10 mouse cellular contexts compared by ENCODE assay signal in the genomic region with DNA sequence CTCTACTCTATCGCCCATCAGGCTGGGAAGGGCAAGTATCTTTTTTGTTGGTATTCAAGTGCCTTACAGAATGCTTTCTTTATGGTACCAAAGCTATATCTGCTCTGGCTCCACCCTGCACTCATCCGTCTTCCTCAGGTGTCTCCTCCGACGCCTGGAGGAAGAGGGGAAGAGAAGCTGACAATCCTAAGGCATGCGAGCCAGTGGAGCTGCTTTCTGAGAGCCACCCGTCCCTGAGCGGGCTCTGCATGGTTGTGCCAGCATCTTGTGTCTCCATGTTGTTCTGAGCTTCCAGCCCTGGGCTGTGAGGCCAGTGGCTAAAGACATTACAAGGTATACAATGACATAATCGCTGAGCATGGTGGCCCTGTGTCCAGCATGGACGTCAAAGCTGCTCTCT.
A peak's percentile ranks its signal among the peaks of the same experiment; 100 is the strongest.
DNase-seq lines count a peak whose midpoint lies in the region; ATAC-seq and TF ChIP-seq lines count a peak whose summit lies in the region.
"Had no signal": no experiment of that assay in that cellular context is flagged by ENCODE, and none has a peak within 500 bp of the region (broad histone marks: within the 10 kb centered on the region; RNA-seq: fewer than 3 reads in every experiment).

No protein-coding gene starts in this region.

- H3K9me3 ChIP-seq in hindbrain, embryonic 10.5 days, result no peaks in the 10 kb centered on the region
- no peaks in the 10 kb centered on the region for H3K9me3 ChIP-seq in hindbrain, embryonic 14.5 days (ENCODE audit: control insufficient read depth, low read length)
- no peaks in the 10 kb centered on the region for H3K9me3 ChIP-seq in midbrain, postnatal 0 days (ENCODE audit: low read length)
- H3K9me3 ChIP-seq in midbrain, embryonic 14.5 days (ENCODE audit: control insufficient read depth, low read length), result no peaks in the 10 kb centered on the region
- no peaks in the 10 kb centered on the region for H3K9me3 ChIP-seq in forebrain, embryonic 16.5 days (ENCODE audit: control insufficient read depth, low read length)
- H3K9me3 ChIP-seq in kidney, embryonic 15.5 days (replicated peaks), result no peaks in the 10 kb centered on the region

- H3K36me3 ChIP-seq in hindbrain, embryonic 10.5 days, result peaks cover 26% of the 10 kb centered on the region
- peaks cover 7% of the 10 kb centered on the region; the same call in 1 of the 2 replicates for H3K36me3 ChIP-seq in hindbrain, embryonic 14.5 days (replicated peaks; ENCODE audit: control insufficient read depth, insufficient read depth)
- H3K36me3 ChIP-seq in midbrain, postnatal 0 days (ENCODE audit: insufficient read depth, low read length), result no peaks in the 10 kb centered on the region
- peaks cover 3% of the 10 kb centered on the region; the same call in 1 of the 2 replicates for H3K36me3 ChIP-seq in midbrain, embryonic 14.5 days (ENCODE audit: control insufficient read depth, insufficient read depth, low read length)
- no peaks in the 10 kb centered on the region for H3K36me3 ChIP-seq in forebrain, embryonic 16.5 days (ENCODE audit: control insufficient read depth, insufficient read depth)
- no peaks in the 10 kb centered on the region for H3K36me3 ChIP-seq in kidney, embryonic 15.5 days

- H3K27ac ChIP-seq in hindbrain, embryonic 10.5 days, result peak overlapping the region; percentile 84
- no peak overlapping the region for H3K27ac ChIP-seq in hindbrain, embryonic 14.5 days
- peak overlapping the region; percentile 51; the same call in 1 of the 2 replicates for H3K27ac ChIP-seq in midbrain, postnatal 0 days (ENCODE audit: low read depth, low read length)
- H3K27ac ChIP-seq in midbrain, embryonic 14.5 days (replicated peaks; ENCODE audit: low read depth, low read length), result no peak overlapping the region
- H3K27ac ChIP-seq in forebrain, embryonic 16.5 days (ENCODE audit: low read length), result no peak overlapping the region
- no peak overlapping the region for H3K27ac ChIP-seq in kidney, embryonic 15.5 days
- H3K27ac ChIP-seq: liver, embryonic 14.5 days had no signal

- no peak overlapping the region for H3K9ac ChIP-seq in hindbrain, embryonic 14.5 days
- no peak overlapping the region for H3K9ac ChIP-seq in midbrain, postnatal 0 days (replicated peaks; ENCODE audit: low read length, poor library complexity, severe bottlenecking)
- no peak overlapping the region for H3K9ac ChIP-seq in midbrain, embryonic 14.5 days (replicated peaks; ENCODE audit: low read length)
- 0 out of 2 replicates have a peak overlapping the region, but pooled peaks have one; percentile 15 for H3K9ac ChIP-seq in forebrain, embryonic 16.5 days (replicated peaks; ENCODE audit: low read depth, low read length)
- no peak overlapping the region for H3K9ac ChIP-seq in kidney, embryonic 15.5 days
- H3K9ac ChIP-seq: liver, embryonic 14.5 days had no signal

- 79% methylated on average over 9 of the region's 9 CpGs for whole genome bisulfite sequencing in hindbrain, embryonic 10.5 days
- WGBS in hindbrain, embryonic 14.5 days, result 73% methylated on average over 9 of the region's 9 CpGs
- 90% methylated on average over 9 of the region's 9 CpGs for WGBS in midbrain, postnatal 0 days
- 92% methylated on average over 9 of the region's 9 CpGs for WGBS in midbrain, embryonic 14.5 days
- 78% methylated on average over 9 of the region's 9 CpGs for WGBS in forebrain, embryonic 16.5 days
- WGBS in kidney, embryonic 15.5 days, result 80% methylated on average over 9 of the region's 9 CpGs

- TF ChIP-seq CTCF in midbrain, postnatal 0 days (IDR thresholded peaks at IDR 0.05), result no peak

- DNase-seq in hindbrain, embryonic 10.5 days (ENCODE audit: low spot score), result no peak
- no peak for DNase-seq in hindbrain, embryonic 14.5 days (ENCODE audit: low spot score)
- no peak for DNase-seq in midbrain, postnatal 0 days (ENCODE audit: low spot score)
- no peak for DNase-seq in midbrain, embryonic 14.5 days
- no peak for DNase-seq in yolk sac, embryonic 10.5 days (ENCODE audit: low spot score)
- DNase-seq: lung, postnatal 14 days; right cerebral cortex, postnatal 14 days had no signal

- no peak overlapping the region for H3K4me2 ChIP-seq in hindbrain, embryonic 14.5 days (replicated peaks)
- H3K4me2 ChIP-seq in midbrain, postnatal 0 days (ENCODE audit: low read depth, low read length, poor library complexity, severe bottlenecking), result no peak overlapping the region
- no peak overlapping the region for H3K4me2 ChIP-seq in midbrain, embryonic 14.5 days (ENCODE audit: low read length)
- H3K4me2 ChIP-seq in forebrain, embryonic 16.5 days (ENCODE audit: low read length), result no peak overlapping the region
- no peak overlapping the region for H3K4me2 ChIP-seq in kidney, embryonic 15.5 days

- H3K4me3 ChIP-seq in hindbrain, embryonic 10.5 days, result no peak overlapping the region
- H3K4me3 ChIP-seq in hindbrain, embryonic 14.5 days (replicated peaks; ENCODE audit: low read length), result no peak overlapping the region
- H3K4me3 ChIP-seq in midbrain, postnatal 0 days (ENCODE audit: low read depth, low read length), result no peak overlapping the region
- no peak overlapping the region for H3K4me3 ChIP-seq in midbrain, embryonic 14.5 days (replicated peaks; ENCODE audit: low read depth, low read length)
- no peak overlapping the region for H3K4me3 ChIP-seq in forebrain, embryonic 16.5 days (replicated peaks; ENCODE audit: low read length)
- no peak overlapping the region for H3K4me3 ChIP-seq in kidney, embryonic 15.5 days (replicated peaks)

- H3K4me1 ChIP-seq in hindbrain, embryonic 10.5 days (replicated peaks), result peaks cover 74% of the 10 kb centered on the region
- peaks cover 45% of the 10 kb centered on the region for H3K4me1 ChIP-seq in hindbrain, embryonic 14.5 days (replicated peaks; ENCODE audit: control insufficient read depth, insufficient read depth, low read length)
- peaks cover 14% of the 10 kb centered on the region for H3K4me1 ChIP-seq in midbrain, postnatal 0 days (ENCODE audit: insufficient read depth, low read length)
- H3K4me1 ChIP-seq in midbrain, embryonic 14.5 days (ENCODE audit: control insufficient read depth, insufficient read depth, low read length), result peaks cover 14% of the 10 kb centered on the region; the same call in 1 of the 2 replicates
- peaks cover 51% of the 10 kb centered on the region for H3K4me1 ChIP-seq in forebrain, embryonic 16.5 days (replicated peaks; ENCODE audit: control insufficient read depth, insufficient read depth, low read length)
- H3K4me1 ChIP-seq in kidney, embryonic 15.5 days, result peaks cover 37% of the 10 kb centered on the region

- no peak for ATAC-seq in hindbrain, embryonic 14.5 days (ENCODE audit: low FRiP score)
- no peak for ATAC-seq in midbrain, postnatal 0 days (ENCODE audit: low FRiP score)
- ATAC-seq in midbrain, embryonic 14.5 days (ENCODE audit: low FRiP score, low TSS enrichment), result no peak
- no peak for ATAC-seq in forebrain, embryonic 16.5 days
- no peak for ATAC-seq in kidney, embryonic 15.5 days (replicated peaks; ENCODE audit: low FRiP score)

- H3K27me3 ChIP-seq in hindbrain, embryonic 10.5 days (ENCODE audit: insufficient read depth, poor library complexity, severe bottlenecking), result no peaks in the 10 kb centered on the region
- no peaks in the 10 kb centered on the region for H3K27me3 ChIP-seq in hindbrain, embryonic 14.5 days (ENCODE audit: control insufficient read depth, insufficient read depth, low read length)
- no peaks in the 10 kb centered on the region for H3K27me3 ChIP-seq in midbrain, postnatal 0 days (ENCODE audit: insufficient read depth, low read length)
- no peaks in the 10 kb centered on the region for H3K27me3 ChIP-seq in midbrain, embryonic 14.5 days (ENCODE audit: control insufficient read depth, insufficient read depth, low read length)
- no peaks in the 10 kb centered on the region for H3K27me3 ChIP-seq in forebrain, embryonic 16.5 days (replicated peaks; ENCODE audit: control insufficient read depth, insufficient read depth, low read length)
- no peaks in the 10 kb centered on the region for H3K27me3 ChIP-seq in kidney, embryonic 15.5 days

Comparison
In these comparisons a context has a peak if more than half of its experiments do, and no peak if none do; other contexts are left out.
1. H3K27ac ChIP-seq: peak in hindbrain, embryonic 10.5 days (single experiment) and midbrain, postnatal 0 days (single experiment); none in hindbrain, embryonic 14.5 days (single experiment), midbrain, embryonic 14.5 days (single experiment), forebrain, embryonic 16.5 days (single experiment) and kidney, embryonic 15.5 days (single experiment).